Mouse (Mus musculus) effector memory CD4-positive, alpha-beta T cell, adult 5 months (primary cell): ENCODE results near the gene Cacna1i. TPM values are rescaled to one million over a fixed set of nuclear protein-coding genes. Genes with fewer than 3 reads are reported as not detected.

ENCODE experiments used
- polyA plus RNA-seq: library from polyadenylated mRNA; unstranded; fragments of 100-300 nt; shearing (Covaris generic); gene quantifications from one replicate; pipeline ENCODE4 v1.2.1, GENCODE M21; 2017

Gene Cacna1i
- not detected for polyA plus RNA-seq

GRCm38 (mm10) chr15:80286851-80287415 lies at the start of gene Cacna1i:
Gene Cacna1i (plus strand): TSS chr15:80287238.

GRCm38 (mm10) chr15:80254847-80255645 lies 32.0 kb upstream of the Cacna1i start, which contains the start of gene Atf4:
Gene Atf4 (plus strand): TSS chr15:80255184.

GRCm38 (mm10) chr15:80263610-80264575 lies 23.1 kb upstream of the Cacna1i start, which contains the start of gene Rps19bp1:
Gene Rps19bp1 (minus strand): TSS chr15:80264315.

Other genes with a start within 250 kb of the Cacna1i start
- not detected for gene Syngr1, start 195.9 kb upstream of the Cacna1i start, polyA plus RNA-seq
- gene Rpl3, start 195.4 kb upstream of the Cacna1i start, polyA plus RNA-seq, result 1,599 TPM
- gene Tab1, start 154.1 kb upstream of the Cacna1i start, polyA plus RNA-seq, result 15.1 TPM
- gene Mgat3, start 113.5 kb upstream of the Cacna1i start, polyA plus RNA-seq, result not detected
- gene Mief1, start 53.2 kb upstream of the Cacna1i start, polyA plus RNA-seq, result 22.7 TPM
- gene AC140267.1, start 51.4 kb upstream of the Cacna1i start, polyA plus RNA-seq, result not detected
- gene Atf4, start 32.1 kb upstream of the Cacna1i start, polyA plus RNA-seq, result 327 TPM
- 24.1 TPM for gene Rps19bp1, start 22.9 kb upstream of the Cacna1i start, polyA plus RNA-seq